20 mouse cellular contexts compared by ENCODE assay signal in genomic region chr7:37392122-37392521, GRCm38 (mm10).
DNase-seq lines count a peak whose midpoint lies in the region; ATAC-seq and TF ChIP-seq lines count a peak whose summit lies in the region.
"Had no signal": no experiment of that assay in that cellular context is flagged by ENCODE, and none has a peak within 500 bp of the region (broad histone marks: within the 10 kb centered on the region; RNA-seq: fewer than 3 reads in every experiment).

No protein-coding gene starts in this region.

- WGBS in forebrain, embryonic 11.5 days, result 87% methylated on average over 6 of the region's 6 CpGs
- WGBS in forebrain, embryonic 14.5 days, result 85% methylated on average over 6 of the region's 6 CpGs
- WGBS in hindbrain, embryonic 14.5 days, result 86% methylated on average over 6 of the region's 6 CpGs
- 83% methylated on average over 6 of the region's 6 CpGs for WGBS in hindbrain, embryonic 12.5 days
- 75% methylated on average over 6 of the region's 6 CpGs for WGBS in hindbrain, postnatal 0 days

- TF ChIP-seq CTCF in hindbrain, postnatal 0 days (IDR thresholded peaks at IDR 0.05; ENCODE audit: low read depth), result no peak

- no peak overlapping the region for H3K27ac ChIP-seq in forebrain, embryonic 11.5 days (ENCODE audit: low read depth, low read length)
- no peak overlapping the region for H3K27ac ChIP-seq in forebrain, embryonic 14.5 days (ENCODE audit: low read depth, low read length)
- peak overlapping the region; percentile 59; the same call in 1 of the 2 replicates for H3K27ac ChIP-seq in hindbrain, embryonic 14.5 days
- H3K27ac ChIP-seq in hindbrain, embryonic 12.5 days, result no peak overlapping the region
- peak overlapping the region; percentile 76 for H3K27ac ChIP-seq in hindbrain, postnatal 0 days

- no peaks in the 10 kb centered on the region for H3K27me3 ChIP-seq in forebrain, embryonic 11.5 days (ENCODE audit: control insufficient read depth, insufficient read depth, low read length)
- H3K27me3 ChIP-seq in forebrain, embryonic 14.5 days (replicated peaks; ENCODE audit: control insufficient read depth, insufficient read depth, low read length), result no peaks in the 10 kb centered on the region
- no peaks in the 10 kb centered on the region for H3K27me3 ChIP-seq in hindbrain, embryonic 14.5 days (ENCODE audit: control insufficient read depth, insufficient read depth, low read length)
- H3K27me3 ChIP-seq in hindbrain, embryonic 12.5 days, result no peaks in the 10 kb centered on the region
- H3K27me3 ChIP-seq in hindbrain, postnatal 0 days (ENCODE audit: insufficient read depth, low read length), result no peaks in the 10 kb centered on the region
- H3K27me3 ChIP-seq: CH12.LX, Patski had no signal

- no peaks in the 10 kb centered on the region for H3K36me3 ChIP-seq in forebrain, embryonic 11.5 days (ENCODE audit: control insufficient read depth, insufficient read depth, low read length)
- H3K36me3 ChIP-seq in forebrain, embryonic 14.5 days (ENCODE audit: control insufficient read depth, insufficient read depth, low read length), result no peaks in the 10 kb centered on the region
- H3K36me3 ChIP-seq in hindbrain, embryonic 14.5 days (replicated peaks; ENCODE audit: control insufficient read depth, insufficient read depth), result no peaks in the 10 kb centered on the region
- no peaks in the 10 kb centered on the region for H3K36me3 ChIP-seq in hindbrain, embryonic 12.5 days
- H3K36me3 ChIP-seq in hindbrain, postnatal 0 days (ENCODE audit: insufficient read depth, low read length), result no peaks in the 10 kb centered on the region
- H3K36me3 ChIP-seq: G1E had no signal

- no peak for ATAC-seq in forebrain, embryonic 11.5 days (replicated peaks; ENCODE audit: low FRiP score)
- ATAC-seq in forebrain, embryonic 14.5 days, result no peak
- no peak for ATAC-seq in hindbrain, embryonic 14.5 days (ENCODE audit: low FRiP score)
- no peak for ATAC-seq in hindbrain, embryonic 12.5 days (ENCODE audit: low FRiP score)
- no peak for ATAC-seq in hindbrain, postnatal 0 days
- ATAC-seq: forebrain, embryonic 16.5 days; inflammation-experienced regulatory T-cells, adult 6 months; intestine, embryonic 16.5 days; Patski had no signal

- no peaks in the 10 kb centered on the region for H3K9me3 ChIP-seq in forebrain, embryonic 11.5 days (ENCODE audit: control insufficient read depth, low read length)
- no peaks in the 10 kb centered on the region for H3K9me3 ChIP-seq in forebrain, embryonic 14.5 days (replicated peaks; ENCODE audit: control insufficient read depth, low read length)
- no peaks in the 10 kb centered on the region for H3K9me3 ChIP-seq in hindbrain, embryonic 14.5 days (ENCODE audit: control insufficient read depth, low read length)
- H3K9me3 ChIP-seq in hindbrain, embryonic 12.5 days (replicated peaks), result no peaks in the 10 kb centered on the region
- H3K9me3 ChIP-seq in hindbrain, postnatal 0 days (ENCODE audit: low read length), result no peaks in the 10 kb centered on the region

- no peak overlapping the region for H3K4me3 ChIP-seq in forebrain, embryonic 11.5 days (ENCODE audit: low read depth, low read length)
- H3K4me3 ChIP-seq in forebrain, embryonic 14.5 days (ENCODE audit: low read depth, low read length), result no peak overlapping the region
- no peak overlapping the region for H3K4me3 ChIP-seq in hindbrain, embryonic 14.5 days (replicated peaks; ENCODE audit: low read length)
- H3K4me3 ChIP-seq in hindbrain, embryonic 12.5 days, result no peak overlapping the region
- H3K4me3 ChIP-seq in hindbrain, postnatal 0 days (ENCODE audit: low read length), result no peak overlapping the region

- H3K4me2 ChIP-seq in forebrain, embryonic 11.5 days (ENCODE audit: low read depth, low read length, severe bottlenecking), result no peak overlapping the region
- H3K4me2 ChIP-seq in forebrain, embryonic 14.5 days (ENCODE audit: low read length), result no peak overlapping the region
- no peak overlapping the region for H3K4me2 ChIP-seq in hindbrain, embryonic 14.5 days (replicated peaks)
- no peak overlapping the region for H3K4me2 ChIP-seq in hindbrain, embryonic 12.5 days (replicated peaks)
- no peak overlapping the region for H3K4me2 ChIP-seq in hindbrain, postnatal 0 days (ENCODE audit: low read depth, low read length)
- H3K4me2 ChIP-seq: heart, embryonic 11.5 days had no signal

- H3K9ac ChIP-seq in forebrain, embryonic 11.5 days (ENCODE audit: low read length), result no peak overlapping the region
- H3K9ac ChIP-seq in forebrain, embryonic 14.5 days (ENCODE audit: low read length), result no peak overlapping the region
- H3K9ac ChIP-seq in hindbrain, embryonic 14.5 days, result no peak overlapping the region
- H3K9ac ChIP-seq in hindbrain, embryonic 12.5 days, result no peak overlapping the region
- no peak overlapping the region for H3K9ac ChIP-seq in hindbrain, postnatal 0 days (replicated peaks; ENCODE audit: low read length)

- peak; percentile 64 for DNase-seq in cerebellum, adult 9-10 months
- no peak for DNase-seq in cerebellum, adult 18-20 months
- peak; percentile 8 for DNase-seq in forebrain, embryonic 11.5 days (ENCODE audit: low spot score)
- no peak for DNase-seq in forebrain, embryonic 14.5 days (ENCODE audit: low spot score)
- DNase-seq in hindbrain, embryonic 14.5 days (ENCODE audit: low spot score), result no peak
- no peak for DNase-seq in hindbrain, postnatal 0 days (ENCODE audit: low spot score)
- DNase-seq: adrenal gland, postnatal 10 days; adrenal gland, postnatal 36 days; B cell, adult 2 months; gastrocnemius, postnatal 14 days; kidney, adult 18-20 months; kidney, adult 9 months had no signal

- H3K4me1 ChIP-seq in forebrain, embryonic 11.5 days (replicated peaks; ENCODE audit: control insufficient read depth, insufficient read depth, low read length), result no peaks in the 10 kb centered on the region; the same call in 1 of the 2 replicates
- H3K4me1 ChIP-seq in forebrain, embryonic 14.5 days (ENCODE audit: control insufficient read depth, insufficient read depth, low read length), result peaks cover 4% of the 10 kb centered on the region; the same call in 1 of the 2 replicates
- no peaks in the 10 kb centered on the region for H3K4me1 ChIP-seq in hindbrain, embryonic 14.5 days (replicated peaks; ENCODE audit: control insufficient read depth, insufficient read depth, low read length)
- H3K4me1 ChIP-seq in hindbrain, embryonic 12.5 days, result peaks cover 8% of the 10 kb centered on the region; the same call in 1 of the 2 replicates
- peaks cover 6% of the 10 kb centered on the region; the same call in 1 of the 2 replicates for H3K4me1 ChIP-seq in hindbrain, postnatal 0 days (ENCODE audit: insufficient read depth, low read length)

Comparison
In these comparisons a context has a peak if more than half of its experiments do, and no peak if none do; other contexts are left out.
1. DNase-seq: peak in cerebellum, adult 9-10 months (single experiment) and forebrain, embryonic 11.5 days (single experiment); none in cerebellum, adult 18-20 months (0 of 2), forebrain, embryonic 14.5 days (single experiment), hindbrain, embryonic 14.5 days (single experiment) and hindbrain, postnatal 0 days (single experiment).
2. H3K27ac ChIP-seq: peak in hindbrain, embryonic 14.5 days (single experiment) and hindbrain, postnatal 0 days (single experiment); none in forebrain, embryonic 11.5 days (single experiment), forebrain, embryonic 14.5 days (single experiment) and hindbrain, embryonic 12.5 days (single experiment).